Mouse (Mus musculus): ENCODE data around the gene Derl3. TPM values are rescaled to one million over a fixed set of nuclear protein-coding genes. Genes with fewer than 3 reads are reported as not detected.

Gene Derl3
- polyA plus RNA-seq, 1 experiment from 2014 or later: 2.6 TPM

DNA sequence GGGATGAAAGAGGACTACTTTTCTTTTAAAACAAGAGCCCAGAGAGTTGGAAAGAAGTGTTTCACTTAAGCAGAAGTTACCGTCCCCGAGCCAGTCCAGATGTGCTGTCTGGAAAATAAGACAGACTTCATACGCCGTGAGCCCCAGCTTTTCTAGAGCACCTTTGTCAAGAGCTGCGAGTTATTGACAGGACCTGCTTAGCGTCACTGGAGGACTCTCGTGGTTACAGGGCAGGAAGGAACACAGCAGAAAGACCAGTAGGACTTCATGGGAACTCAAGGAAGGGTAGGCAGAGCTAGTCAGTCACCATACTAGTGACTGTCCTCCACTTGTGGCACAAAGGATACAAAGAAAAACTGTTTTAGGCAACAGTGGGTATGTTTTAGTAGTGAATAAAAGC is 22.3 kb downstream of the Derl3 start:
- WGBS: 58% methylated on average over 7 of the region's 7 CpGs
- H3K9me3 ChIP-seq (ENCODE audit: control insufficient read depth, low read length): no peaks in the 10 kb centered on the region
- no peaks in the 10 kb centered on the region for H3K27me3 ChIP-seq (replicated peaks; ENCODE audit: control insufficient read depth, insufficient read depth, low read length)
- H3K4me3 ChIP-seq (ENCODE audit: low read depth, low read length): no peak overlapping the region
- H3K4me2 ChIP-seq (ENCODE audit: low read length): no peak overlapping the region
- DNase-seq (ENCODE audit: low spot score): no peak
- no peak for ATAC-seq (replicated peaks; ENCODE audit: low FRiP score, low TSS enrichment, low read depth)
- H3K27ac ChIP-seq (ENCODE audit: low read depth): no peak overlapping the region
- peaks cover 20% of the 10 kb centered on the region for H3K4me1 ChIP-seq (replicated peaks; ENCODE audit: control insufficient read depth, insufficient read depth, low read length)
- H3K36me3 ChIP-seq (ENCODE audit: control insufficient read depth, insufficient read depth, low read length): peaks cover 69% of the 10 kb centered on the region
- no peak overlapping the region for H3K9ac ChIP-seq (ENCODE audit: low read length)

DNA sequence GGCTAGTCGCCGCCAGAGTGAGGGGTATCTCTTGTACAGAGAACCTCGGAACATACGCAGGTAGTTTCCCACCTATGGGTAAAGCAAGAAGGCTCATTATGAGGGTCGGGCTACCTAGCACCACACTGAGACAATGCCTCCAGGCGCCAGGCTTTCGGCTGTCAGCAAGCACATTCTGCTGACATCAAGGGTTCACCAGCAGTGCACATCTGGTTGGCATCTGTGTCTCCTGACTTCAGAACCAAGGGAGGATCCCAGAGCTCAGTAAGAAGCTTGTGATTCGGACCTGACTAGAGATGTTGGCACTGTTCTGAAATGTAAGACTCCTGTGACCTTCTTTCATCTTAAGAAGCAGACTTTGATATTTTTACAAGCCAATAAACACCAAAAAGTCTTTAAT is 23.6 kb downstream of the Derl3 start:
- Histone ChIP-seq H3K36me3 (ENCODE audit: control insufficient read depth, insufficient read depth, low read length) (peaks cover 57% of the 10 kb centered on the region), H3K9ac (ENCODE audit: low read length) (no peak overlapping the region), H3K4me1 (replicated peaks; ENCODE audit: control insufficient read depth, insufficient read depth, low read length) (peaks cover 22% of the 10 kb centered on the region), H3K27me3 (replicated peaks; ENCODE audit: control insufficient read depth, insufficient read depth, low read length) (no peaks in the 10 kb centered on the region), H3K4me2 (ENCODE audit: low read length) (no peak overlapping the region), H3K4me3 (ENCODE audit: low read depth, low read length) (no peak overlapping the region), H3K9me3 (ENCODE audit: control insufficient read depth, low read length) (no peaks in the 10 kb centered on the region), H3K27ac (ENCODE audit: low read depth) (no peak overlapping the region)
- ATAC-seq (replicated peaks; ENCODE audit: low FRiP score, low TSS enrichment, low read depth) (no peak), DNase-seq (ENCODE audit: low spot score) (no peak)
- WGBS: 84% methylated on average over 8 of the region's 8 CpGs

DNA sequence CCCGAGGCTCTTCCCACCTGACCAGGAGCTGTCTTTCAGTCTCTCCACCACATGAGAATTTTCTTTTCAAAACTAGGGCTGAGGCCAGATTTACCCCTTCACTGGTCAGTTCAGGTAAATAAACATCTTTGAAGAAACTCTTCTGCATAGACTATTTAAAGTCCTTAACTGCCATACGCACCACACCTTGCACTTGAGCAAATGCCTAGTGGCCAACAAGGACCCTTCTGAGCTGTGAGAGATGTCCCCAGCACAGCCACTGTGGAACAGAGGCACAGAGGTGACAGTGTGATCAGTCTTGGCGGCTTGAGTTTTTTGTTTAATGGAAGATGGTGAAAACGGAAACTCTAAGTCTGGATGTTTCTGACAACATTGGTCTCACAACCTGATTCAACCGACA is 25.8 kb downstream of the Derl3 start:
- no peaks in the 10 kb centered on the region for H3K27me3 ChIP-seq (replicated peaks; ENCODE audit: control insufficient read depth, insufficient read depth, low read length)
- DNase-seq (ENCODE audit: low spot score) (no peak), ATAC-seq (replicated peaks; ENCODE audit: low FRiP score, low TSS enrichment, low read depth) (no peak)
- H3K36me3 ChIP-seq (ENCODE audit: control insufficient read depth, insufficient read depth, low read length): peaks cover 39% of the 10 kb centered on the region
- H3K4me1 ChIP-seq (replicated peaks; ENCODE audit: control insufficient read depth, insufficient read depth, low read length): peaks cover 28% of the 10 kb centered on the region
- H3K9me3 ChIP-seq (ENCODE audit: control insufficient read depth, low read length): no peaks in the 10 kb centered on the region
- no peak overlapping the region for H3K4me3 ChIP-seq (ENCODE audit: low read depth, low read length)
- no peak overlapping the region for H3K4me2 ChIP-seq (ENCODE audit: low read length)
- H3K27ac ChIP-seq (ENCODE audit: low read depth): no peak overlapping the region
- H3K9ac ChIP-seq (ENCODE audit: low read length): no peak overlapping the region
- 82% methylated on average over 5 of the region's 5 CpGs for WGBS

DNA sequence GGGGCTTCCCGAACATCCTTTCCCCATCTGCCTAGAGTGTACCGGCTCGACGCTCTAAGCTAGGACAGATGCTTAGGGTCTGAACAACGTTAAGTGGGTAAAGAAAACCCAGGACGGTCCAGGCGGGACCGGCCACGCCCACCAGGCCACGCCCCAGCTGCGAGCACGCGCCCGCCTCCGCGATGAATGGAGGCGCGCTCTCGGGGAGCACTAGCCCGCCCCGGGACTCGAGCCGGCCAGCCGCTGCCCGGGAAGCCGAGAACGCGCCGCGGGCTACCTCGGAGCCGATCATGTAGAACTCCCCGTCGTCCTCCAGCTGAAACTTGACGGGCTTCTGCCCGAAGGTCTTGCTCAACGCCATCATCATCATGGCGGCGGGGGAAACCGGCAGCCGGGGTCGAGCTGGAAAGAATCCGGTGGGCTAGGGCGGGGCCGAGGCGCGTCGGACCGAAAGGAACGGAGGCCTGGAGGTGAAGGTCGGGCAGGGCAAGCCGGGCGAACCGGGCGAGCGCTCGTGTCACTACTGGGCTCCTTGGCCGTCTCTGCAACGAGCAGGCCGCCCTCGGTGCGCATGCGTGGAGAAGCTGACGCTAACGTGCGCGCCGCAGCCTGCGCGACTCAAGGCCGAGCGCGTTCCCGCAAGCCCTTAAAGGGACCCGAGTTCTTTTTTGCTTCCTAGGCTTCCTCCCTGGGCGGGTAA is 28.0 kb downstream of the Derl3 start, which contains the start of gene Smarcb1:
Gene Smarcb1, minus strand, starts transcription at position 592 of the 700 bp plus-strand sequence.
- DNase-seq (ENCODE audit: low spot score) (peak; percentile 97), ATAC-seq (replicated peaks; ENCODE audit: low FRiP score, low TSS enrichment, low read depth) (peak; percentile 91)
- Histone ChIP-seq H3K9ac (ENCODE audit: low read length) (peak within 1 kb of the TSS; percentile 94), H3K36me3 (ENCODE audit: control insufficient read depth, insufficient read depth, low read length) (peaks cover 44% of the 10 kb centered on the region), H3K4me2 (ENCODE audit: low read length) (peak within 1 kb of the TSS; percentile 89), H3K4me1 (replicated peaks; ENCODE audit: control insufficient read depth, insufficient read depth, low read length) (peaks cover 28% of the 10 kb centered on the region), H3K27ac (ENCODE audit: low read depth) (peak within 1 kb of the TSS; percentile 95), H3K9me3 (ENCODE audit: control insufficient read depth, low read length) (no peaks in the 10 kb centered on the region), H3K4me3 (ENCODE audit: low read depth, low read length) (peak within 1 kb of the TSS; percentile 97), H3K27me3 (replicated peaks; ENCODE audit: control insufficient read depth, insufficient read depth, low read length) (no peaks in the 10 kb centered on the region)
- under 1% methylated on average over 76 of the region's 76 CpGs for WGBS

DNA sequence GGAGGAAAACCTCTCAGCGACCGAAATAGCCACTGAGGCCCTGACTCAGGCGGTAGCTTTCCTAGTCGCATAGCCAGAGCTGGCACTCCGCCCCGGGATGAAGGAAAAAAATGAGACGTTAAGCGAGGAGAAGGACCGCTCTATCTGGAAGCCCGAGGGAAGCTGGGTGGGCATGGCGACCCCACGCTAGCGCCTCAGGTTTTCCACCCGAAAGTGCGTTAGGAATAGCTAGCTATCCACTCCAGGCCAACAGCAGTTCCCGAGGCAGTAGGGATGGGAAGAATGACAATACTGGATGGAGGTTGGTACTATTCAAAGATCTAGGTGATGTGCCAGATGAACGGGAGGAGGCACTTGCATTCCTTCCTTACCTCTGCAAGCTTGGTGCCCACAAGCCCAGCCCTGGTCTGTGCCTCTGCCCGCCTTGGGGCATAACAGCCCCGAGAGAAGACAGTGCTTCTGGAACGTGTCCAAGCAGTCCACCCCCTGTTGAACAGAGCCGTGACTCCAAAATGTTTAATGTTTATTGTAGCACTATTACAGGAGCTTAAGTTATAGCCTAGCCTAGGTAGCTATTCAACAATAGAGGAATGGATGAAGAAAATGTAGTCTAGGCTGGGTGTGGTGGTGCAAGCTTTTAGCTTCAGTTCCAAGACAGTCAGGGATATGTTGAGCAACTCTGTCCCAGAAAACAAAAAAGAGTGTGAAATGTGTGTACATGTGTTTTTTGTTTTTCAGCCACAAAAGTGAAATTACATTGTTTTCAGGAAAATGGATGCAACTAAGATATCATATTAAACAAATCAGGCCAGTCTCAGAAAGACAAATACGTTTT is 28.7 kb downstream of the Derl3 start:
- DNase-seq (ENCODE audit: low spot score): no peak

DNA sequence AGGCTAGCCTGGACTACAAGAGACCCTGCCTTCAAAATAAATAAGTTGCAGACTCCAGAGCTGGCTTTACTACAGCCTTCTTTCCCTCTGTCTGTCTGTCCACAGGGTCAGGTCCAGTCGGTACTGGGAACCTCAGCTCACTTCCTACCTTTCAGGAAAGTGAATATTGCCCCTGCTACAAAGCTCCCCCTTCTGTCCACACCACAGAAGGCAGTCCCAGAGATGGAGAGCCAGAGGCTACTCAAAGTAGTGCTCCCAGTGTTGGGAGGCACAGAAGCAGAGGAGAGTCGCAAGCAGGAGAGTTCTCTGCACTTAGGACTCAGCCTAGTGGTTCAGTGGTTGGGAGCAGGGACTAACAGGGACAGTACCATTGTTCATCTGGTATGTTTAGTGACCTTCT is 31.1 kb downstream of the Derl3 start:
- no peak overlapping the region for H3K4me3 ChIP-seq (ENCODE audit: low read depth, low read length)
- DNase-seq (ENCODE audit: low spot score): no peak
- ATAC-seq (replicated peaks; ENCODE audit: low FRiP score, low TSS enrichment, low read depth): no peak
- no peaks in the 10 kb centered on the region for H3K9me3 ChIP-seq (ENCODE audit: control insufficient read depth, low read length)
- WGBS: 64% methylated on average over 2 of the region's 2 CpGs
- peaks cover 34% of the 10 kb centered on the region for H3K36me3 ChIP-seq (ENCODE audit: control insufficient read depth, insufficient read depth, low read length)
- peaks cover 19% of the 10 kb centered on the region for H3K4me1 ChIP-seq (replicated peaks; ENCODE audit: control insufficient read depth, insufficient read depth, low read length)
- H3K9ac ChIP-seq (ENCODE audit: low read length): no peak overlapping the region
- H3K27me3 ChIP-seq (replicated peaks; ENCODE audit: control insufficient read depth, insufficient read depth, low read length): no peaks in the 10 kb centered on the region
- no peak overlapping the region for H3K27ac ChIP-seq (ENCODE audit: low read depth)
- no peak overlapping the region for H3K4me2 ChIP-seq (ENCODE audit: low read length)

More for the DNA sequence above, 28.7 kb downstream of the Derl3 start:
- Histone ChIP-seq H3K9me3 (ENCODE audit: control insufficient read depth, low read length) (no peaks in the 10 kb centered on the region), H3K4me2 (ENCODE audit: low read length) (peak overlapping the region; percentile 78), H3K36me3 (ENCODE audit: control insufficient read depth, insufficient read depth, low read length) (peaks cover 41% of the 10 kb centered on the region), H3K9ac (ENCODE audit: low read length) (peak overlapping the region; percentile 94), H3K27me3 (replicated peaks; ENCODE audit: control insufficient read depth, insufficient read depth, low read length) (no peaks in the 10 kb centered on the region), H3K27ac (ENCODE audit: low read depth) (peak overlapping the region; percentile 95), H3K4me3 (ENCODE audit: low read depth, low read length) (peak overlapping the region; percentile 97), H3K4me1 (replicated peaks; ENCODE audit: control insufficient read depth, insufficient read depth, low read length) (peaks cover 28% of the 10 kb centered on the region)
- peak; percentile 5; the same call in 1 of the 2 replicates for ATAC-seq (replicated peaks; ENCODE audit: low FRiP score, low TSS enrichment, low read depth)
- WGBS: 5% methylated on average over 22 of the region's 22 CpGs

DNA sequence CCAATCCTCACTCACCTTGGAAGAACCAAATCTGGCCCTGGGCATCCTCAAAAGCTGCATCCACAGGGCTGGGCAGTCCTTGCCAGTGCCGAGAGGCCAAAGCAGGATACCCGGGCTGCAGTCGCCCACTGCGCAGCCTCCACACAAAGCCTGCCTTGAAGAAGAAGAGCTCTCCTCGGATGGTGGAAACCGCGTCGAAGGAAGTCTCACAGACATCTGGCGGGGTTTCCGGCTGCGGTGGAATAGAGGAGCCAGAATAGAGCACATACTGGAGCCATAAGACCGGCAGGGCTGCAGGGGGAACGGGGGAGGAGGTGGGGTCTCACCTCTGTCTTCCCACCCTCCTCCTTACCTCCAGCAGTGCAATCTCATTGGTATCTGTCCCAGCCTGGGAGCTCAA is 33.2 kb downstream of the Derl3 start:
- H3K27ac ChIP-seq (ENCODE audit: low read depth): no peak overlapping the region
- H3K9me3 ChIP-seq (ENCODE audit: control insufficient read depth, low read length): no peaks in the 10 kb centered on the region
- WGBS: 65% methylated on average over 13 of the region's 13 CpGs
- peaks cover 13% of the 10 kb centered on the region; the same call in 1 of the 2 replicates for H3K4me1 ChIP-seq (replicated peaks; ENCODE audit: control insufficient read depth, insufficient read depth, low read length)
- no peak overlapping the region for H3K9ac ChIP-seq (ENCODE audit: low read length)
- no peaks in the 10 kb centered on the region for H3K27me3 ChIP-seq (replicated peaks; ENCODE audit: control insufficient read depth, insufficient read depth, low read length)
- H3K36me3 ChIP-seq (ENCODE audit: control insufficient read depth, insufficient read depth, low read length): peaks cover 32% of the 10 kb centered on the region
- no peak for ATAC-seq (replicated peaks; ENCODE audit: low FRiP score, low TSS enrichment, low read depth)
- H3K4me2 ChIP-seq (ENCODE audit: low read length): no peak overlapping the region
- H3K4me3 ChIP-seq (ENCODE audit: low read depth, low read length): no peak overlapping the region
- DNase-seq (ENCODE audit: low spot score): no peak

DNA sequence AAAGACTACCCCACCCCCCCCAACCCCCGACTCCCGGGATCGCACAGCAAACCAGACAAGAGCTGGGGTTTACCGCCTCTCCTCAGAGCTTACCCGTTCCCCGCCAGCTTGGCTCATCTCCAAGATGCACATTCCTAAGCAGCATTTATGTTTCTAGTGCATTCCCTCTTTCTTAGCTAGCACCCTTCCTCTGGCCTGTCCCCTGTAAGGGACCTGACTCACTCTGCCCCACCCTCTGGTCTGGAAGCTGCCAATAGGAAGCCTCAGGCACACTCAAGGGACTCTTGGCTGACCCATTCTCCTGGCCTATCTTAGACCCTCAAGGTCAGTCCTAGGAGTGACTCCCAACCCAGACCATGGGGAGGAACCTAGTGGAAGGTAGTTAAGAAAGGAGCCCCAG is 37.1 kb downstream of the Derl3 start:
- DNase-seq (ENCODE audit: low spot score) (peak; percentile 60), ATAC-seq (replicated peaks; ENCODE audit: low FRiP score, low TSS enrichment, low read depth) (no peak)
- H3K9me3 ChIP-seq (ENCODE audit: control insufficient read depth, low read length): no peaks in the 10 kb centered on the region
- H3K4me2 ChIP-seq (ENCODE audit: low read length): peak overlapping the region; percentile 92
- WGBS: 18% methylated on average over 6 of the region's 6 CpGs
- peaks cover 12% of the 10 kb centered on the region for H3K4me1 ChIP-seq (replicated peaks; ENCODE audit: control insufficient read depth, insufficient read depth, low read length)
- no peak overlapping the region for H3K4me3 ChIP-seq (ENCODE audit: low read depth, low read length)
- H3K36me3 ChIP-seq (ENCODE audit: control insufficient read depth, insufficient read depth, low read length): peaks cover 21% of the 10 kb centered on the region
- 0 out of 2 replicates have a peak, but pooled peaks cover 2% of the 10 kb centered on the region for H3K27me3 ChIP-seq (replicated peaks; ENCODE audit: control insufficient read depth, insufficient read depth, low read length)
- H3K27ac ChIP-seq (ENCODE audit: low read depth): no peak overlapping the region
- H3K9ac ChIP-seq (ENCODE audit: low read length): no peak overlapping the region

Data from intestine, embryonic 14.5 days (tissue).